Mouse (Mus musculus) 3T3-L1 (cell line): Measurements from ENCODE around the gene Rtp3.

Experiments used
- DNase-seq: peaks from one replicate; pipeline ENCODE4 v3.0.0-alpha.2; 2015; ENCODE audit warnings: low read depth, low spot score

The Rtp3 gene

GRCm38 (mm10) chr9:110945926-110946325 is 44.5 kb downstream of the Rtp3 start, which contains the start of gene Tdgf1:
Gene Tdgf1, minus strand, starts transcription at chr9:110946158.
- DNase-seq = no peak

GRCm38 (mm10) chr9:110945343-110945742 is 45.0 kb downstream of the Rtp3 start:
- DNase-seq = no peak

GRCm38 (mm10) chr9:110944265-110944664 is 46.1 kb downstream of the Rtp3 start:
- peak; percentile 49 for DNase-seq

- no peak for DNase-seq
Observed at GRCm38 (mm10) chr9:110937506-110938490, 52.6 kb downstream of the Rtp3 start.

GRCm38 (mm10) chr9:110935941-110936340 is 54.4 kb downstream of the Rtp3 start:
- no peak for DNase-seq
